Mouse (Mus musculus): Measurements from ENCODE around the gene Srgap1.

GRCm38 (mm10) chr10:122069153-122069552 is 22.0 kb upstream of the Srgap1 start:
- TF ChIP-seq CTCF (IDR thresholded peaks at IDR 0.05; ENCODE audit: borderline replicate concordance, extremely low read depth, insufficient read depth, insufficient read length) (no peak), POLR2A (IDR thresholded peaks at IDR 0.05; ENCODE audit: borderline replicate concordance, extremely low read depth, insufficient read depth, insufficient read length, poor library complexity, severe bottlenecking) (no peak)

Data from brain, embryonic 14.5 days (tissue).